Mouse (Mus musculus): ENCODE measurements at regions not wholly inside any gene's neighbourhood (a gene's known extent, or its start where the extent isn't known, plus 50 kb on each side); places are given as distances from the start of the nearest gene placed in this dataset.

- DNase-seq = no peak
- intact Hi-C loops (cut with DNase I; ENCODE audit: low total_unique reads) = no loop called here
Measured at GRCm38 (mm10) chr7:118042914-118043313, 73.1 kb downstream of the Rps15a start.

DNA sequence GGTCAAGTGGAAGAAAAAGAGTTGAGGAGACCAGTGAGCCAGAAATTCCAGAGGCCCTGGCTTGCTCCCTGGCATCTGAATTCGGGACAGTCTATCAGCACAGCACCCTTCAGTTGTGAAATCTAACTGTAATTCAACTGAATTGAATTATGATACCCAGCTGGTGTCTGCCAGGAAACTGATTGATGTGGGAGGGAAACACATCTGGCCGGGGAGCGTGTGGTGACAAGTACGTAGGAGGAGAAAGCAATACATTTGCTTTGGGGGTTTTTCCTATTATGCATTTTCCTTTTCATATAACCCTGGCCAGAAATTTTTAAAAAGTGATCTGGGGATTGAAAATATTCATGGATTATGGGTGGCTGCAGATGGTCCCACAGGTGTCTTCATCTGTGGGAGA lies 76.1 kb downstream of the Rps15a start:
- intact Hi-C loops (cut with DNase I; ENCODE audit: low total_unique reads) = no loop called here
- no peak for DNase-seq

DNA sequence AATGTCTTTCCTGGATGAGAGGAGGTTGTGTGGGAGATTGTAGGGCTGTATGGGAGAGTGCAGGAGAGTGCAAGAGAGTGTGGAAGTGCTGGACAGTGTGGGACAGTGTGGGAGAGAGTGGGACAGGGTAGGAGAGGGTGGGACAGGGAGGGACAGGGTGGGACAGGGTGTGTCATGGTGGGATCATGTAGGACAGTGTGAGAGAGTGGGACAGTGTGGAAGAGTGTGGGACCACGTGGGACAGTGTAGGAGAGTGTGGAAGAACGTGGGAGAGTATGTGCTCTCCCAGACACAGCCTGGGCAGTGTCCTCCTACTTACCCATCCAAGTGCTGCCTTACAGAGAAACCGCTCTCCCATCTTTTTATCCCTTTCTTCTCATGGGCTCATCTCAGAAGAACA lies 78.9 kb downstream of the Rps15a start:
- intact Hi-C loops (cut with DNase I; ENCODE audit: low total_unique reads) = no loop called here
- no peak for DNase-seq

GRCm38 (mm10) chr7:118026106-118026526 lies 89.9 kb downstream of the Rps15a start:
- intact Hi-C loops (cut with DNase I; ENCODE audit: low total_unique reads) = no loop called here
- DNase-seq = no peak

- DNase-seq = no peak
- intact Hi-C loops (cut with DNase I; ENCODE audit: low total_unique reads) = loop anchor here (10.0 kb wide), 1 partner anchor 870 kb away; no protein-coding TSS in a partner anchor
Measured at GRCm38 (mm10) chr7:118004620-118005019, 111.4 kb downstream of the Rps15a start.

- intact Hi-C loops (cut with DNase I; ENCODE audit: low total_unique reads) = loop anchor here (10.0 kb wide), 1 partner anchor 873 kb away; no protein-coding TSS in a partner anchor
Measured at GRCm38 (mm10) chr7:118001881-118002280, 114.1 kb downstream of the Rps15a start.

DNA sequence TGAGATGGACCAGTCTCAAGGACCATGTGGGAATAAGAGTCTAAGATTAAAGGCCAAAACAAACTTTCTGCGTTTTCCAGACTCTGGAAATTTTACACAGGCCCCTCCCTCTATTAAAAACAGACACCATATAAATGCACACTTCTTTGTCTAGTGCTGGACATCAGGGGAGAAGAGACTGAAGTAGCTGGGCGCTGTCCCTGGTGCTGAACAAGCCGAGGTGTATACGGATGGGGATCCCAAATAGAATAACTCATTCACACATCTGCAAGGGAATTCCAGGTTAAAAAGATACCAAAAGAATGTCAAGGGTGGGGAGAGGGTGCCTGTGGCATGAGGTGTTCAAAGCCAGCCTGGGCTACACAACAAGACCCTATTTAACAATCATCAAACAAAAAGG lies 114.9 kb downstream of the Rps15a start:
- peak; percentile 38 for DNase-seq
- intact Hi-C loops (cut with DNase I; ENCODE audit: low total_unique reads) = loop anchor here (10.0 kb wide), 1 partner anchor 874 kb away; no protein-coding TSS in a partner anchor

More at GRCm38 (mm10) chr7:118001881-118002280, 114.1 kb downstream of the Rps15a start:
- DNase-seq = no peak

DNA sequence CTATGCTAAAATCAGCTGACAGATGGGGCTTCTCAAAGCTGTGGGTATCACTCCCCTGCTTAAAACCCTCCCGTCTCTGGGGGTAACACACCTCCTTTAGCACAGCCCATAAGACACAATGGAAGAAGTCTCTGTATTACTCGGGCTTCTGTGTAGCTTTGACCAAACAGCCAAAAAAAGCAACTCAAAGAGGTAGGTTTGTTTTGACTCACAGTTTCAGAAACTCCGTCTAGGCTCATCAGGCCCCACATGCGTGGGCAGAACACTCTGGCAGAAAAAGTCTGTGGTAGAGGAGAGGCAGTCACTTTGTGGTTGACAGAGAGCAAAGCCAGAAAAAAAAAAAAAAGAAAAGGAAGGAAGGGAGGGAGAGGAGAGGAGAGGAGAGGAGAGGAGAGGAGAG lies 133.8 kb downstream of the Rps15a start:
- DNase-seq = no peak
- intact Hi-C loops (cut with DNase I; ENCODE audit: low total_unique reads) = no loop called here

GRCm38 (mm10) chr7:117971176-117971575 lies 144.8 kb downstream of the Rps15a start:
- DNase-seq = no peak
- intact Hi-C loops (cut with DNase I; ENCODE audit: low total_unique reads) = no loop called here

GRCm38 (mm10) chr7:117943435-117943834 lies 172.6 kb downstream of the Rps15a start:
- no peak for DNase-seq
- intact Hi-C loops (cut with DNase I; ENCODE audit: low total_unique reads) = no loop called here

DNA sequence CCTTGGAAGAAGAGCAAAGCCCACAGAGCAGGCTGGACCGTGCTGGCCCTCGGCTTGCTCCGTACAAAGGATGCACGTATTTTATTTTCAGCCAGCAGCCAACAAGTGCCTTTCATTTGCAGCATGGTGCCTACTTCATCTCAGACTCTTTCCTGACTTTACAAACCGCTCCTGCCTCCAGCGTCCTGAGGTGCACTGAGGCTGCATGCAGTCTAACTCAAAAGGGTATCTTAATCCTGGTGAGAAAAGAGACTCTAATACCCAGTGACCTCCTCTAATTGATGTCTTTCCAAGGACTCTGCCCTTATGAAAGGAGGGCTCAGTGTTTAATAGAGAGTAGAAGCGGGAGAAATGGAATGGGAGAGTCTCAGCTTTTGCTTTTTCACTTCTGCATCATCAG lies 176.4 kb downstream of the Rps15a start:
- no peak for DNase-seq
- intact Hi-C loops (cut with DNase I; ENCODE audit: low total_unique reads) = no loop called here

DNA sequence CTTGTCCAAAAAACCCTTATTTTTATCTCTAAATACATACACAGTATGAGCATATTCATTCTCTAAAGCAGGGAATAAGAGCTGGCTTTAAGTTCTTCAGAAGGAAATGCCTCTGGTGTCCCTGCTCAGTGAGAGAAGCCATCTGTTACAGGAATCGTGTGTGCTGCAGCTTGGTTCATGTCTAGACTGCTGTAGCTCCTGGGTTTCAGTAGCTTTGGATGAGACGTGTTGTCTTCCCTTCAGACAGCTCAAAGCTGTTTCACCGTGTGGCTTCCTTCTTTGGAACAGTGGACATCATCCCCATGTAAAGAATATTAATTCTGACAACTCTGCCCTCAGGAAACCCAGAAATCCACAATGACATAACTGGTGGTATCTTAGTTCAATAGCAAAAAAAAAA lies 181.1 kb downstream of the Rps15a start:
- intact Hi-C loops (cut with DNase I; ENCODE audit: low total_unique reads) = no loop called here
- no peak for DNase-seq

- intact Hi-C loops (cut with DNase I; ENCODE audit: low total_unique reads) = no loop called here
Measured at GRCm38 (mm10) chr7:117931234-117931895, 184.6 kb downstream of the Rps15a start.

DNA sequence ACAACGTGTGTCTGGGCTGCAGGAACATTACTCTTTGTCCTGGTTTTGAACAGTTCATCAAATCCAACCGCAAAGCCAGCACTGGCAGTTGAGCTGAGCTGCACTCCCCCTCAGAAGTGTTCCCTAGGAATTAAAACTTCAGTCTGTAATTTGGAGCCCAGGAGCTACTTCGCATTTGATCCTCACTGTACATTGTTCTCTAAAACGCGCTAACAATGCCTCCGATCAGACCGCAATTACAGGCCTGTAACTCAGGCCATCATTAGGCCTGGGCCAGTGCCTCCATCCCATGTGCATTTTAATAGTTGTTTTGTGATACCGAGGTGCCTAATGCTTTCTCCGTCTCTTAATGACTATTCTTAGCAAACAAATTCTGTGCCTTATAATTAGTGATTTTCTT lies 185.6 kb downstream of the Rps15a start:
- no peak for DNase-seq
- intact Hi-C loops (cut with DNase I; ENCODE audit: low total_unique reads) = no loop called here

More at GRCm38 (mm10) chr7:117931234-117931895, 184.6 kb downstream of the Rps15a start:
- no peak for DNase-seq

DNA sequence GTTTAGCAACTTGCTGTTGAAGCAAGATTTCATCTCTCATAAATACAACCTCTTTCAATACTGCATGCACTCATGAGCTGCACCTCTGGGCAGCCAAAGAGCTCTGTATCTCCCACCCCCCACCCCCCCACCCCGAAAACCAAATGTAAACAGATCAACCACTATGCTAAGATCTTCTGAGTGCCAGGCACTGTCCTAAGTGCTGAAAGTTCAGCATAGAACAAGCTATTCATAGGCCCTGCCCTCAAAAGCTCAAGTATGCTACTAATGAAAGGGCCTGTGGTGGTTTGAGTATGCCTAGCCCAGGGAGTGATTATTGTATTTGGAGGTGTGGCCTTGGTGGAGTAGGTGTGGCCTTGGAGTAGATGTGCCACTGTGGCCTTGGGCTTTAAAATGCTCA lies 189.6 kb downstream of the Rps15a start:
- intact Hi-C loops (cut with DNase I; ENCODE audit: low total_unique reads) = no loop called here
- no peak for DNase-seq

GRCm38 (mm10) chr7:117922270-117922669 lies 193.7 kb downstream of the Rps15a start:
- DNase-seq = no peak
- intact Hi-C loops (cut with DNase I; ENCODE audit: low total_unique reads) = no loop called here

DNA sequence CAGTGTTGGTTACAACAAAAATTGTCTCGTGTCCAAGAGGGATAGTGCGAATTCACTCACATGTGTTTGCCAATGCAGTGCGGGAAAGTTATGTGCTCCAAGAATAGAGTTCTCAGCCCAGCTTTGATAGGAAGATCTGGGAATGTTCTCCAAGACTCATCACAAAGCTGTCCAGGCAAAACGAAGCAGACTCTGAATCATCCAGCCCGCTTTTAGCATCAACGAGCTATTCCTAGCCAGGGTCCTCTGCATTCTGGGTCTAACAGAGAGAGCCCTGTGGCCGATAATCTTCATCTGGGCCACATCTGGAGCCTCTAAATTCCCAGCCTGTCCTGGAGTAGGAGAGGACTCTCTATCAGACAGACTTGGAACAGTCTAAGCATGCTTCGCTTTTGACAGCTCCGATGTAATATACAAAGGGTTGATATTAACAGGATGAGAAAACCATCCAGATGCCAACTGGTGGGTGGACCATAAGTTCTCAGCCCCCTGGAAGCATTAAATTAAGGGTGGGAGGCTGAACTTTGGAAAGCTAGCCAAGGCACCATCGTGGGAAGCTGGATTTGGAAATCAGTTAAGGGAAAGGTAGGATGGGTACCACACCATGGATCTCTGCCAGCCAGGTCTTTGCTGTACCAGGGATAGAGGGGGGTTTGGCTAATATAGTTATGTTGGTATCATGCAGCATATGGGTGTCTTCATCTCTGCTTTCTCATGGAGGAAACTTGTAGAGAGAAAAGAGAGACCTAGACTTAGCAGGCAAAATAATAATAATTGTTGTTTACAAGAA lies 197.6 kb downstream of the Rps15a start:
- DNase-seq = no peak
- intact Hi-C loops (cut with DNase I; ENCODE audit: low total_unique reads) = no loop called here

DNA sequence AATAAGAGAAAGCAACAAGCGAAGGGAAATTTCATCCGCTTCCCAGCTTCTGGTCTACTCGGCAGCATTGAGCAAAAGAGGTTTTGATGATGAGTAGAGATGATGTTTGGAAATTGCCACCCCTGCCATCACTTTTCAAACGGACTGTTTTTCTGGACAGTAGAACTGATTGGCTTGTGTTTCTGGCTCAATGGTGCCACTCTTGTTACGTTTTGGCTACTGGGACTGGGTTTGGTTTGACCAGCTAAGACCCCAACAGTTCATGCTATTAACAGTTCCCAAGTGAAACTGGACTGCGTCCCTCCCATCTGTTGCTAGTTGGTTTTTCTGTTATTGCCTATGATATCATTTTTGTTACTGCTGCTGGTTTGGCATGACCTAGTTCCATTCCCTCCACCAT lies 199.1 kb downstream of the Rps15a start:
- intact Hi-C loops (cut with DNase I; ENCODE audit: low total_unique reads) = no loop called here
- DNase-seq = no peak

DNA sequence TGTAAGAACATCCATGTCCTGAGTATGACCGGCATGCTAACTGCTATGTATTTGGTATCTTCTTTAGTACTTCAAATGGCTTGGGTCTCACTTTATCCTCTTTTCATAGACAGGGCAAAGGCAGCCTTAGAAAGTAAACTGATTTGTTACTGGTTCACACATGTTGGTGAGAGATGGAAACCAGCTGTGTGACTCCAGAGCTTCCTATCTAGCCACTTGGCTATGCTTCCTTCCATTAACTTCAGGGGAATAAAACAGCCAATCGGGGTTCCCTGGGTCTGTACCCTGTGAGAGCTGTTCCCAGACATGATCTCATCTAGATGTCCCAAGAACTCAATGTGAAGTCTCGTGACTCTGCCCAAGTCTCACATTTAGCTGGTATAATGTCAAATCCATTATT lies 203.5 kb downstream of the Rps15a start:
- DNase-seq = no peak
- intact Hi-C loops (cut with DNase I; ENCODE audit: low total_unique reads) = no loop called here

- DNase-seq = no peak
- intact Hi-C loops (cut with DNase I; ENCODE audit: low total_unique reads) = no loop called here
Measured at GRCm38 (mm10) chr7:117911062-117911461, 204.9 kb downstream of the Rps15a start.

DNA sequence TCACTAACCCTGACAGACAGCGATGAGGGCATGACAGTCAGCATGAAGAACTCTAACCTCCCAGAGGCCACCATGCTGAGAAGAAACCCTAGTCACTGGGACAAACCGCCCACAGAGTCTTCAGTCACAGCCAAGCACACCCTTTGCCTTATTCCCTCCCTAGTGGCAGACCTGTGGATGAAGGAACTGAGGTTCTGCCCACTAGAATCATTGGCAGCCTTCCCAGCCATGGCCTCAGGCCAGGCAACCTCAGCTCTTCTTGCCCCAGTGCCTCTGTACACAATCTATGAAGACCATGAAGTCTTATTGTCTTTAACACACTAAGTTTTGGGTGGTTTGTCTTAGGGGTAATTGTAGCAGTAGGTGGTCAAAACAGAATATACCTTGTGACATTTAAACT lies 219.5 kb downstream of the Rps15a start:
- no peak for DNase-seq
- intact Hi-C loops (cut with DNase I; ENCODE audit: low total_unique reads) = no loop called here

All from gastrocnemius, postnatal 14 days (tissue).